Mouse (Mus musculus): ENCODE results near the gene Pls1. TPM values are rescaled to one million over a fixed set of nuclear protein-coding genes. Genes with fewer than 3 reads are reported as not detected.

Gene Pls1
- polyA plus RNA-seq, 1 experiment from 2014 or later, result 3.8 TPM

GRCm38 (mm10) chr9:95750746-95751145, 94.4 kb downstream of the Pls1 start:
- ATAC-seq (ENCODE audit: low FRiP score, low read depth), result peak; percentile 0; the same call in 1 of the 2 replicates
- Histone ChIP-seq H3K36me3 (no peaks in the 10 kb centered on the region), H3K4me3 (peak overlapping the region; percentile 90; the same call in 1 of the 2 replicates), H3K4me2 (replicated peaks) (peak overlapping the region; percentile 77), H3K9ac (replicated peaks) (no peak overlapping the region), H3K27ac (replicated peaks) (no peak overlapping the region), H3K9me3 (no peaks in the 10 kb centered on the region), H3K4me1 (peaks cover 10% of the 10 kb centered on the region), H3K27me3 (peaks cover 4% of the 10 kb centered on the region)
- 42% methylated on average over 9 of the region's 9 CpGs for WGBS

- Histone ChIP-seq H3K36me3 (no peaks in the 10 kb centered on the region), H3K4me3 (peak within 1 kb of the TSS; percentile 90), H3K9me3 (no peaks in the 10 kb centered on the region), H3K9ac (replicated peaks) (peak within 1 kb of the TSS; percentile 82), H3K4me1 (peaks cover 10% of the 10 kb centered on the region), H3K27ac (replicated peaks) (peak within 1 kb of the TSS; percentile 31; the same call in 1 of the 2 replicates), H3K27me3 (peaks cover 4% of the 10 kb centered on the region), H3K4me2 (replicated peaks) (peak within 1 kb of the TSS; percentile 77)
- under 1% methylated on average over 54 of the region's 56 CpGs for WGBS
- peak; percentile 97 for ATAC-seq (ENCODE audit: low FRiP score, low read depth)
Observed at GRCm38 (mm10) chr9:95750037-95750511, 95.0 kb downstream of the Pls1 start, which contains the start of gene Trpc1. TSS of gene Trpc1 (minus strand) at chr9:95750375.

- peak overlapping the region; percentile 77 for H3K4me2 ChIP-seq (replicated peaks)
- ATAC-seq (ENCODE audit: low FRiP score, low read depth), result peak; percentile 76
- H3K36me3 ChIP-seq, result no peaks in the 10 kb centered on the region
- no peak overlapping the region for H3K27ac ChIP-seq (replicated peaks)
- H3K4me3 ChIP-seq, result peak overlapping the region; percentile 90
- H3K9me3 ChIP-seq, result no peaks in the 10 kb centered on the region
- H3K9ac ChIP-seq (replicated peaks), result peak overlapping the region; percentile 82
- peaks cover 4% of the 10 kb centered on the region for H3K27me3 ChIP-seq
- 2% methylated on average over 29 of the region's 34 CpGs for WGBS
- peaks cover 10% of the 10 kb centered on the region for H3K4me1 ChIP-seq
Observed at GRCm38 (mm10) chr9:95749461-95749928, 95.6 kb downstream of the Pls1 start.

GRCm38 (mm10) chr9:95747298-95747697, 97.8 kb downstream of the Pls1 start:
- H3K9me3 ChIP-seq, result no peaks in the 10 kb centered on the region
- H3K4me1 ChIP-seq, result peaks cover 10% of the 10 kb centered on the region
- no peak overlapping the region for H3K27ac ChIP-seq (replicated peaks)
- no peak overlapping the region for H3K4me3 ChIP-seq
- no peak for ATAC-seq (ENCODE audit: low FRiP score, low read depth)
- H3K27me3 ChIP-seq, result peaks cover 4% of the 10 kb centered on the region
- H3K36me3 ChIP-seq, result no peaks in the 10 kb centered on the region
- H3K9ac ChIP-seq (replicated peaks), result no peak overlapping the region
- WGBS, result 87% methylated on average over 5 of the region's 5 CpGs
- no peak overlapping the region for H3K4me2 ChIP-seq (replicated peaks)

- no peak overlapping the region for H3K4me3 ChIP-seq
- no peak overlapping the region for H3K27ac ChIP-seq (replicated peaks)
- H3K9me3 ChIP-seq, result no peaks in the 10 kb centered on the region
- no peak overlapping the region for H3K9ac ChIP-seq (replicated peaks)
- peaks cover 5% of the 10 kb centered on the region; the same call in 1 of the 2 replicates for H3K4me1 ChIP-seq
- no peak overlapping the region for H3K4me2 ChIP-seq (replicated peaks)
- ATAC-seq (ENCODE audit: low FRiP score, low read depth), result no peak
- no peaks in the 10 kb centered on the region for H3K36me3 ChIP-seq
- 70% methylated on average over 7 of the region's 7 CpGs for WGBS
- peaks cover 4% of the 10 kb centered on the region for H3K27me3 ChIP-seq
Observed at GRCm38 (mm10) chr9:95744845-95745613, 100.1 kb downstream of the Pls1 start.

GRCm38 (mm10) chr9:95736238-95736637, 108.9 kb downstream of the Pls1 start:
- no peak overlapping the region for H3K27ac ChIP-seq (replicated peaks)
- H3K4me1 ChIP-seq, result no peaks in the 10 kb centered on the region
- no peak overlapping the region for H3K4me2 ChIP-seq (replicated peaks)
- H3K36me3 ChIP-seq, result peaks cover 4% of the 10 kb centered on the region; the same call in 1 of the 2 replicates
- no peaks in the 10 kb centered on the region for H3K9me3 ChIP-seq
- no peaks in the 10 kb centered on the region for H3K27me3 ChIP-seq
- no peak overlapping the region for H3K9ac ChIP-seq (replicated peaks)
- no peak for ATAC-seq (ENCODE audit: low FRiP score, low read depth)
- H3K4me3 ChIP-seq, result no peak overlapping the region

- no peak for ATAC-seq (ENCODE audit: low FRiP score, low read depth)
- 30% methylated on average over 8 of the region's 8 CpGs for WGBS
Observed at GRCm38 (mm10) chr9:95712574-95712973, 132.5 kb downstream of the Pls1 start.

GRCm38 (mm10) chr9:95708943-95709342, 136.2 kb downstream of the Pls1 start:
- Histone ChIP-seq H3K4me3 (no peak overlapping the region), H3K36me3 (peaks cover 7% of the 10 kb centered on the region; the same call in 1 of the 2 replicates), H3K4me2 (replicated peaks) (no peak overlapping the region), H3K4me1 (no peaks in the 10 kb centered on the region), H3K9me3 (no peaks in the 10 kb centered on the region), H3K27me3 (no peaks in the 10 kb centered on the region), H3K9ac (replicated peaks) (no peak overlapping the region), H3K27ac (replicated peaks) (no peak overlapping the region)
- ATAC-seq (ENCODE audit: low FRiP score, low read depth), result no peak

More at GRCm38 (mm10) chr9:95712574-95712973, 132.5 kb downstream of the Pls1 start:
- Histone ChIP-seq H3K9me3 (no peaks in the 10 kb centered on the region), H3K4me1 (no peaks in the 10 kb centered on the region), H3K4me3 (no peak overlapping the region), H3K27me3 (no peaks in the 10 kb centered on the region), H3K4me2 (replicated peaks) (no peak overlapping the region), H3K27ac (replicated peaks) (no peak overlapping the region), H3K36me3 (peaks cover 7% of the 10 kb centered on the region; the same call in 1 of the 2 replicates), H3K9ac (replicated peaks) (no peak overlapping the region)

GRCm38 (mm10) chr9:95705371-95705770, 139.7 kb downstream of the Pls1 start:
- Histone ChIP-seq H3K4me3 (no peak overlapping the region), H3K4me2 (replicated peaks) (no peak overlapping the region), H3K27me3 (no peaks in the 10 kb centered on the region), H3K36me3 (peaks cover 7% of the 10 kb centered on the region; the same call in 1 of the 2 replicates), H3K4me1 (no peaks in the 10 kb centered on the region), H3K27ac (replicated peaks) (no peak overlapping the region), H3K9ac (replicated peaks) (no peak overlapping the region), H3K9me3 (no peaks in the 10 kb centered on the region)
- ATAC-seq (ENCODE audit: low FRiP score, low read depth), result no peak
- WGBS, result 88% methylated on average over 5 of the region's 5 CpGs

GRCm38 (mm10) chr9:95704078-95704477, 141.0 kb downstream of the Pls1 start:
- 91% methylated on average over 3 of the region's 3 CpGs for WGBS
- no peak overlapping the region for H3K27ac ChIP-seq (replicated peaks)
- H3K4me3 ChIP-seq, result no peak overlapping the region
- no peak overlapping the region for H3K9ac ChIP-seq (replicated peaks)
- H3K27me3 ChIP-seq, result no peaks in the 10 kb centered on the region
- no peak for ATAC-seq (ENCODE audit: low FRiP score, low read depth)
- no peaks in the 10 kb centered on the region for H3K9me3 ChIP-seq
- H3K4me1 ChIP-seq, result no peaks in the 10 kb centered on the region
- peaks cover 2% of the 10 kb centered on the region; the same call in 1 of the 2 replicates for H3K36me3 ChIP-seq
- H3K4me2 ChIP-seq (replicated peaks), result no peak overlapping the region
